Mouse (Mus musculus) liver, postnatal 0 days (tissue): ENCODE results near the gene Zfp804a. TPM values are rescaled to one million over a fixed set of nuclear protein-coding genes. Genes with fewer than 3 reads are reported as not detected.

Experiments used
- ATAC-seq: fragments of 200-750 bp; cut with Nextera tagmentation; 2 replicates; pipeline ENCODE4 v1.8.0; 2017; ENCODE audit warnings: mild to moderate bottlenecking, moderate library complexity
- DNase-seq: peaks from one replicate; pipeline ENCODE4 v3.0.0-alpha.2; 2016
- H3K27ac ChIP-seq: fragments of 300-500 bp; sonication (generic); 2 replicates; pipeline ENCODE4 v1.5.1; 2014; ENCODE audit warnings: antibody characterized with exemption, moderate library complexity, mild to moderate bottlenecking, low read depth
- H3K27me3 ChIP-seq: fragments of 300-500 bp; sonication (generic); 2 replicates; pipeline ENCODE4 v1.6.1; 2014; ENCODE audit warnings: low read length, control low read depth, mixed read lengths; ENCODE audit not compliant: insufficient read depth
- H3K36me3 ChIP-seq: fragments of 300-500 bp; sonication (generic); replicated peaks from 2 replicates; pipeline ENCODE4 v1.6.1; 2014; ENCODE audit warnings: mild to moderate bottlenecking, control low read depth, low read length, moderate library complexity, mixed read lengths; ENCODE audit not compliant: insufficient read depth
- H3K4me1 ChIP-seq: fragments of 300-500 bp; sonication (generic); 2 replicates; pipeline ENCODE4 v1.6.1; 2014; ENCODE audit warnings: antibody characterized with exemption, mild to moderate bottlenecking, control low read depth; ENCODE audit not compliant: insufficient read depth
- H3K4me2 ChIP-seq: fragments of 300-500 bp; sonication (generic); 2 replicates; pipeline ENCODE4 v1.6.1; 2014; ENCODE audit warnings: low read depth, mild to moderate bottlenecking, low read length, moderate library complexity, mixed read lengths
- H3K4me3 ChIP-seq: fragments of 300-500 bp; sonication (generic); 2 replicates; pipeline ENCODE4 v1.5.1; 2014; ENCODE audit warnings: low read depth, low read length
- H3K9ac ChIP-seq: fragments of 300-500 bp; sonication (generic); replicated peaks from 2 replicates; pipeline ENCODE4 v1.6.1; 2014; ENCODE audit warnings: mild to moderate bottlenecking, moderate library complexity
- H3K9me3 ChIP-seq: fragments of 300-500 bp; sonication (generic); 2 replicates; pipeline ENCODE4 v1.6.1; 2016; ENCODE audit warnings: mild to moderate bottlenecking, control low read depth, low read length, mixed read lengths
- CTCF ChIP-seq: sonication (generic); IDR thresholded peaks from 2 replicates; pipeline ENCODE4 v1.5.1; 2016; ENCODE audit warnings: antibody characterized with exemption, low read depth
- EP300 ChIP-seq: IDR thresholded peaks from 2 replicates; pipeline ENCODE4 v1.6.1; 2016; ENCODE audit warnings: antibody characterized with exemption, low read depth, mild to moderate bottlenecking
- WGBS: fragments of 180-500 bp; shearing (Covaris S2); extraction: QIAGEN DNeasy Blood & Tissue Kit; methylation state at CpG from one replicate; pipeline ENCODE4 v1.1.7; 2014; ENCODE audit not compliant: insufficient replicate concordance; 5-methylcytosine and 5-hydroxymethylcytosine counted together
- polyA plus RNA-seq: library from polyadenylated mRNA; unstranded; fragments of >200 nt; fragmentation: Nextera tagmentation; extraction: Ambion mirVana; gene quantifications from 2 replicates; pipeline ENCODE4 v1.2.1, GENCODE M21; 2015

Gene Zfp804a
- polyA plus RNA-seq, 1 experiment from 2014 or later, result not detected

DNA sequence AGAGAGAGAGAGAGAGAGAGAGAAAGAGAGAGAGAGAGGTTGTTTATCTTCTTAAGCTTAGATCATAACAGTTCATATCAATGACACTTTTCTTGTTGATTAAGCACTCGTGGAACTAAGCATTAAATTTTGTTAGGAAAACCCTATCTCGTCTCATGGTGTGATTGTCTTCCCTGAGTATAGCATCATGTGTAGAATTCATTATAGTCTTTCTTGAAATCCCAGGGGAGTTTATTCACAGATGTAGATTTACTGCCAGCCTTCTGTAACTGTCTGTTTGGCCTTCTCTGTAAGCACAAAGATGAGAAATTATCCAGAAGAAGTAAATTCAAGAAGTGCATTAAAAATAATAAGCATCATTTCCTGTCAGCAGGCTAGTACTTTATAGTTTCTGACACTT is 66.6 kb downstream of the Zfp804a start:
- H3K9ac ChIP-seq, result no peak overlapping the region

DNA sequence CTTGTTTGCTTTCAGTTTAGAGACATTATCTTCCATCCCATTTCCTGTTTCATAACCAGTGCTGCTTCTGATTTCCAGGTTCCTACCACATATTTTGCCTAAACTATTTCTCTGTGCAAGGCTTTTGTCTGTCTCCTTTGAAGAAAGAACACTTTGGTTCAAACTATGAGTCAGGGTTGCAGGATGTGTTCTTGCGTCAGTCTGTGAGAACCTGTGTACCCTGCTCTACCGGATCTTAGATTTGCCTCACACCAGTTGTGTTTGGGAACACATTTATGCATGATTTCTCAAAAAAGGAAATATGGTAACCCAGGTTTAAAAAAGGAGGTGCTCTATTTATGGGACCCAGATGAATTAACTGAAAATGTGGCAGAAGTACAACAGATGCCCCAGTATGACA is 125.7 kb downstream of the Zfp804a start:
- Histone ChIP-seq H3K36me3 (no peaks in the 10 kb centered on the region), H3K27me3 (no peaks in the 10 kb centered on the region), H3K4me2 (no peak overlapping the region), H3K9ac (no peak overlapping the region), H3K9me3 (no peaks in the 10 kb centered on the region), H3K4me3 (no peak overlapping the region), H3K4me1 (no peaks in the 10 kb centered on the region), H3K27ac (no peak overlapping the region)
- ATAC-seq (no peak), DNase-seq (no peak)
- TF ChIP-seq CTCF, result no peak
- TF ChIP-seq EP300, result no peak
- WGBS, result 80% methylated on average over 2 of the region's 2 CpGs

More for the DNA sequence above, 66.6 kb downstream of the Zfp804a start:
- H3K9me3 ChIP-seq, result no peaks in the 10 kb centered on the region
- TF ChIP-seq CTCF (no peak), EP300 (no peak)
- no peak for DNase-seq
- 56% methylated on average over 2 of the region's 2 CpGs for WGBS
- no peak for ATAC-seq
- H3K4me3 ChIP-seq, result no peak overlapping the region
- H3K27ac ChIP-seq, result no peak overlapping the region
- no peak overlapping the region for H3K4me2 ChIP-seq
- H3K4me1 ChIP-seq, result no peaks in the 10 kb centered on the region
- H3K27me3 ChIP-seq, result no peaks in the 10 kb centered on the region
- no peaks in the 10 kb centered on the region for H3K36me3 ChIP-seq

DNA sequence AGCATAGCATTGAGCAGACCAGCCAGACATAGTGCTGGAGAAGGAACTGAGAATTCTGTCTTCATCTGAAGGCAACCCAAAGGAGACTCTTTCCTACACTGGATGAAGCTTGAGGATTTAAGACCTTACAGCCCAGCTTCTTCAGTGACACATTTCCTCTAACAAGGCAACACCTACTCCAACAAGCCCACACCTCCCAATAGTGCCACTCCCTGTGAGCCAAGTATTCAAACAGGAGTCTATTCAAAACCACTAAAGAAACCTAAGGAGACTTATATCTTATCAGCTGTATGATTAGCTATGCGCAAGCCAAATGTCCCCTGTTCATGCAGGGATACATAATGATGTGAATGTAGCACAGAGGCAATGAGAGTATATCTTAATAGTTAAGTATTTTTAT is 128.0 kb downstream of the Zfp804a start:
- WGBS, result 87% methylated on average over 1 of the region's 1 CpGs
- no peaks in the 10 kb centered on the region for H3K4me1 ChIP-seq
- no peak for TF ChIP-seq CTCF
- no peak for TF ChIP-seq EP300

DNA sequence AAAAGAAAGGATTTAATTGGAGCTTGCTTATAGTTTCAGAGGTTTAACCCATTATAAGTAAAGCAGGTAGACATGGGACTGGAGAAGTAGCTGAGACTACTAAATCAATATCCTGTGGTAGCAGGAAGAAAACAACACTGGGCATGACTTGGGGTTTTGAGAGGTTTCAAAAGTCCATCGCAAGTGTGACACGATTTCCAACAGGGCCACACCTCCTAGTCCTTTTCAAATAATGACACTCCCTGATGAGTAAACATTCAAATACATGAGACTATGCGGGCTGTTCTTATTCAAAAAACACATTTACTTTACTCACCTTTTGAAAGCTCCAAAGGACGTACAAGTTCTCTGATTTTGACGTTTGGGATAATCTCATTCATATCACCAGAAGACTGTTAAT is 146.9 kb downstream of the Zfp804a start:
- Histone ChIP-seq H3K27ac (no peak overlapping the region), H3K27me3 (no peaks in the 10 kb centered on the region), H3K4me2 (no peak overlapping the region), H3K4me3 (no peak overlapping the region), H3K9me3 (no peaks in the 10 kb centered on the region), H3K4me1 (no peaks in the 10 kb centered on the region), H3K9ac (no peak overlapping the region), H3K36me3 (no peaks in the 10 kb centered on the region)
- DNase-seq (no peak), ATAC-seq (no peak)
- TF ChIP-seq EP300 (no peak), CTCF (no peak)
- 67% methylated on average over 5 of the region's 5 CpGs for WGBS

More for the DNA sequence above, 128.0 kb downstream of the Zfp804a start:
- DNase-seq (no peak), ATAC-seq (no peak)
- H3K4me3 ChIP-seq, result no peak overlapping the region
- H3K36me3 ChIP-seq, result no peaks in the 10 kb centered on the region
- H3K27ac ChIP-seq, result no peak overlapping the region
- no peak overlapping the region for H3K4me2 ChIP-seq
- no peaks in the 10 kb centered on the region for H3K27me3 ChIP-seq
- no peak overlapping the region for H3K9ac ChIP-seq
- H3K9me3 ChIP-seq, result no peaks in the 10 kb centered on the region

DNA sequence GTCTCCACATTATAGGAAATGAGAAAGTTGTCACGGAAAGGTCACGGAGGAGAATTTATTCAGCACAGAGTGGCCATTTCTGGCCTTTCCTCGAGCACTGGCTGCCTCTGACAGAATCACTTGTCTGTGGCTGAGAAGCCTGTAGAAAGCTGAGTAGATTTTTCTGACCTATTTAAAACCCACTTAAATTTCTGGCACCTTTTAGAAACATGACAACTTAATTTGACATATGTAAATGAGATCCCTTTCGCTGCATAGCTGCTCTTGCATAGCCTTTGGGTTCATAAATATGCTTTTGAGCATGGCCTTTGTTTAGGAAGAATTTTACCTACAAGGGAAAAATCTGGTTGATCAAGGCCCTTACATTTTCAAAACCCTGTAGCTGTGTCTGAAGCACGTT is 147.6 kb downstream of the Zfp804a start:
- Histone ChIP-seq H3K36me3 (no peaks in the 10 kb centered on the region), H3K4me1 (no peaks in the 10 kb centered on the region), H3K9ac (no peak overlapping the region), H3K4me2 (no peak overlapping the region), H3K4me3 (no peak overlapping the region), H3K27ac (no peak overlapping the region), H3K9me3 (no peaks in the 10 kb centered on the region), H3K27me3 (no peaks in the 10 kb centered on the region)
- ATAC-seq (no peak), DNase-seq (no peak)
- WGBS, result 67% methylated on average over 5 of the region's 5 CpGs
- TF ChIP-seq EP300, result no peak
- no peak for TF ChIP-seq CTCF

DNA sequence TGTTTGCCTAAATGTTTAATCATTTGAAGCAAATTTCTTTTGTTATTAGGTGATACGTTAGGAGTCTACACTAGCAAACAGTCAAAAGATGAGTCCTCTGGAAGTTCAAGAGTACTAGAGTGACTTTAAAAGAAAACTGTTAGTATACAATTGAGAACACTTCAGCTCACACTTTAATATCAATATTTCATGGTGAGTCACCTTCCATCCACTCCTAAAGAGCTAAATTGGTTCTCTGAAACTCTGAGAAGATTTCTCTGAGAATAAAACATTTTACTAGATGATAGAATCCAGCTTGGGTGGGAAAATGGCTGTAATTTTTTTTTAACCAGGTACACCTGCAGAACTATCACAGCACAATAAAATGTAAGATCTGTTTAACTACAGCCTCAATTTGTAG is 157.6 kb downstream of the Zfp804a start:
- H3K9ac ChIP-seq, result no peak overlapping the region
- H3K36me3 ChIP-seq, result no peaks in the 10 kb centered on the region
- H3K4me3 ChIP-seq, result no peak overlapping the region
- no peak overlapping the region for H3K4me2 ChIP-seq
- TF ChIP-seq EP300 (no peak), CTCF (no peak)
- H3K9me3 ChIP-seq, result no peaks in the 10 kb centered on the region
- H3K27ac ChIP-seq, result no peak overlapping the region
- H3K4me1 ChIP-seq, result no peaks in the 10 kb centered on the region
- ATAC-seq, result no peak
- WGBS, result 71% methylated on average over 1 of the region's 1 CpGs
- no peak for DNase-seq
- H3K27me3 ChIP-seq, result no peaks in the 10 kb centered on the region

DNA sequence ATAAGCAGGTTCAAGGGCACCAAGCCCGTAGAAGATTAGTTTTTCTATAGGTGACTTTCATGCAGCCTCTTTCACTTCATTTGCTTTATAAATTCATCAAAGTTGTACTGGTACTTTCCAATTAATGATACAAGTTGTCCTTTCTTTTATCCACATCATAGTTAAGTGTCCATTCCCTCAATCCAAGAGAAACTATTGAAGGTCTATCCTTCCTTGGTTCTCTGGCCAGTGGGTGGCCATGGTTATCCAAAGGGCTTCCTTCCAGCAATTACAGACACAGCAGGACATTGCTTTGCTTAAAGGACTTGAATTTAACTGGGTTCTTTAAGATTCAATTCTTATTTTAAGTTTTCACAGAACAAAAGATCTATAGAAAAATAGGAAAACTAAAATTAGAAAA is 158.9 kb downstream of the Zfp804a start:
- TF ChIP-seq EP300, result no peak
- TF ChIP-seq CTCF, result no peak

More for the DNA sequence above, 158.9 kb downstream of the Zfp804a start:
- Histone ChIP-seq H3K27ac (no peak overlapping the region), H3K27me3 (no peaks in the 10 kb centered on the region), H3K4me3 (no peak overlapping the region), H3K4me2 (no peak overlapping the region), H3K9ac (no peak overlapping the region), H3K9me3 (no peaks in the 10 kb centered on the region), H3K36me3 (no peaks in the 10 kb centered on the region), H3K4me1 (no peaks in the 10 kb centered on the region)
- DNase-seq, result no peak
- ATAC-seq, result no peak
- 74% methylated on average over 1 of the region's 1 CpGs for WGBS
